Mouse (Mus musculus): ENCODE results near the gene Snx27. TPM values are rescaled to one million over a fixed set of nuclear protein-coding genes. Genes with fewer than 3 reads are reported as not detected.
A peak's percentile ranks its signal among the peaks of the same experiment; 100 is the strongest.

The Snx27 gene
- total and polyA plus RNA-seq, 3 experiments, result 36.9 to 123 (median 45.4) TPM

DNA sequence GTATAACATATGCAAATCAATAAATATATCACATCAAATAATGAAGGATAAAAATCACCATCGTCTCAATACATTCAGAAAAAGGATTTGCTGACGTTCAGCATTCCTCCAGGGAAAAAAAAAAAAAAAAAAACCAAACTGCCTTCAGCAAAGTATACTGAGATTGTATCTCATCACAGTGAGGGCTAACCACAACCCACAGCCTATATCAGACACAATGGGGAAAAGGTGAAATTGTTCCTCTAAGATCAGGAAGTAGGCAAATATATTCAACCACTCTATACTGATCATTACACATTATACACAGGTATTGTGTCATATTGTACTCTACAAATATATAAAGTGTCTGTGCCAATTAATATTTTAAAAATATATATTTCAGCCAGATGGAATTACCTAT lies 33.5 kb downstream of the Snx27 start:
- Histone ChIP-seq H3K27ac (ENCODE audit: control insufficient read depth, low read depth, low read length) (no peak overlapping the region), H3K4me3 (ENCODE audit: control insufficient read depth in 1 of 2, insufficient read depth in 1 of 2, low read depth in 2 of 2, low read length in 2 of 2) (no peak overlapping the region), H3K9me3 (replicated peaks; ENCODE audit: insufficient read depth, low read length) (no peaks in the 10 kb centered on the region), H3K27me3 (ENCODE audit: control insufficient read depth in 1 of 2, insufficient read depth in 2 of 2, low read length in 2 of 2) (no peaks in the 10 kb centered on the region), H3K79me2 (ENCODE audit: control insufficient read depth, insufficient read depth, low read length, poor library complexity) (0 out of 2 replicates have a peak, but pooled peaks cover 4% of the 10 kb centered on the region), H3K9ac (ENCODE audit: control insufficient read depth, low read depth, low read length, poor library complexity, severe bottlenecking) (no peak overlapping the region), H3K4me1 (ENCODE audit: control insufficient read depth in 1 of 2, insufficient read depth in 2 of 2, low read length in 2 of 2) (peaks cover 0 to 6% of the 10 kb centered on the region in 2 experiments; a peak in 2 of 4 replicates), H3K36me3 (ENCODE audit: control insufficient read depth in 1 of 2, insufficient read depth in 2 of 2, low read length in 2 of 2) (peaks cover 4 to 7% of the 10 kb centered on the region in 2 experiments)
- TF ChIP-seq BHLHE40 (IDR thresholded peaks at IDR 0.05; ENCODE audit: borderline replicate concordance, low read depth, low read length) (0 out of 2 replicates have a peak, but pooled peaks have one; percentile 22), RCOR1 (IDR thresholded peaks at IDR 0.05; ENCODE audit: low read depth, low read length) (peak; percentile 86), NRF1 (IDR thresholded peaks at IDR 0.05; ENCODE audit: insufficient read depth, low read depth, low read length, poor library complexity, severe bottlenecking) (no peak), ZNF384 (IDR thresholded peaks at IDR 0.05; ENCODE audit: low read depth, low read length) (peak; percentile 97), MXI1 (IDR thresholded peaks at IDR 0.05; ENCODE audit: low read depth, low read length) (peak; percentile 37; the same call in 1 of the 2 replicates), USF2 (IDR thresholded peaks at IDR 0.05; ENCODE audit: borderline replicate concordance in 1 of 2, insufficient read depth in 1 of 2, low read depth in 1 of 2, low read length in 2 of 2) (no peak), EP300 (IDR thresholded peaks at IDR 0.05; ENCODE audit: low read depth in 1 of 2, low read length in 2 of 2) (peak; percentile 55 to 75; a peak in 3 of 4 replicates), ETS1 (IDR thresholded peaks at IDR 0.05; ENCODE audit: low read depth, low read length) (peak; percentile 55; the same call in 1 of the 2 replicates), ZMIZ1 (IDR thresholded peaks at IDR 0.05; ENCODE audit: low read depth, low read length) (no peak), GATA1 (IDR thresholded peaks at IDR 0.05; ENCODE audit: low read depth, low read length) (peak; percentile 60), SIN3A (IDR thresholded peaks at IDR 0.05; ENCODE audit: low read length) (0 out of 2 replicates have a peak, but pooled peaks have one; percentile 42), ZC3H11A (IDR thresholded peaks at IDR 0.05; ENCODE audit: low read depth, low read length) (no peak), CHD1 (IDR thresholded peaks at IDR 0.05; ENCODE audit: low read depth, low read length) (no peak), TCF12 (IDR thresholded peaks at IDR 0.05; ENCODE audit: low read depth, low read length) (peak; percentile 17; the same call in 1 of the 2 replicates), ELF1 (IDR thresholded peaks at IDR 0.05; ENCODE audit: low read depth, low read length) (peak; percentile 72; the same call in 1 of the 2 replicates), UBTF (IDR thresholded peaks at IDR 0.05; ENCODE audit: borderline replicate concordance, insufficient read depth, low read depth, low read length) (no peak)
- peak; percentile 57 for DNase-seq (ENCODE audit: low read depth, low spot score)

DNA sequence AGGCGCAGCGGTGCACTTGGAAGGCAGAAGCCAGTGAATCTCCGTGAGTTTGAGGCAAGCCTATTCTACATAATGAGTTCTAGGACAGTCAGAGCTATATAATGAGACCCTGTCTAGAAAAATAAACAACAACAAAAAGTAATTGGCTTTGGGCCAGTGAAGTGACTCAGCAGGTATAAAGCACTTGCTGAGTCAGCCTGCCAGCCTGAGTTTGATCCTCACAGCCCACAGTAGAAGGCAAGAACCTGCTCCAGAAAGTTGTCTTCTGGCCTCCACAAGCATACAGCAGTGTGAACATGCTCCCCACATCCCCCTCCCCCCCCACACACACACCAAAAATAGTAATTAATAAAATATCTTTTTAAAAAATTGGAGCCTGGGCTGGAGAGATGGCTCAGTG lies 45.3 kb downstream of the Snx27 start:
- Histone ChIP-seq H3K9ac (ENCODE audit: control insufficient read depth, low read depth, low read length, poor library complexity, severe bottlenecking) (no peak overlapping the region), H3K4me3 (ENCODE audit: control insufficient read depth in 1 of 2, insufficient read depth in 1 of 2, low read depth in 2 of 2, low read length in 2 of 2) (no peak overlapping the region), H3K27me3 (ENCODE audit: control insufficient read depth in 1 of 2, insufficient read depth in 2 of 2, low read length in 2 of 2) (no peaks in the 10 kb centered on the region), H3K36me3 (ENCODE audit: control insufficient read depth in 1 of 2, insufficient read depth in 2 of 2, low read length in 2 of 2) (peaks cover 11 to 18% of the 10 kb centered on the region in 2 experiments), H3K27ac (ENCODE audit: control insufficient read depth, low read depth, low read length) (no peak overlapping the region), H3K4me1 (ENCODE audit: control insufficient read depth in 1 of 2, insufficient read depth in 2 of 2, low read length in 2 of 2) (peaks cover 0 to 3% of the 10 kb centered on the region in 2 experiments; a peak in 1 of 4 replicates), H3K79me2 (ENCODE audit: control insufficient read depth, insufficient read depth, low read length, poor library complexity) (0 out of 2 replicates have a peak, but pooled peaks cover 1% of the 10 kb centered on the region), H3K9me3 (replicated peaks; ENCODE audit: insufficient read depth, low read length) (no peaks in the 10 kb centered on the region)
- TF ChIP-seq MYC (IDR thresholded peaks at IDR 0.05; ENCODE audit: low read depth, low read length) (no peak), USF1 (IDR thresholded peaks at IDR 0.05; ENCODE audit: low read depth, low read length) (no peak), CTCF (IDR thresholded peaks at IDR 0.05 in 2 of 3, conservative IDR thresholded peaks at IDR 0.05 in 1 of 3; ENCODE audit: control insufficient read depth in 1 of 3, insufficient read depth in 1 of 3, low read depth in 2 of 3, low read length in 3 of 3, poor library complexity in 1 of 3, severe bottlenecking in 1 of 3) (no peak), CHD2 (IDR thresholded peaks at IDR 0.05; ENCODE audit: low read length) (no peak), GABPA (IDR thresholded peaks at IDR 0.05; ENCODE audit: low read depth, low read length) (peak; percentile 86), TCF12 (IDR thresholded peaks at IDR 0.05; ENCODE audit: low read depth, low read length) (no peak), MAX (IDR thresholded peaks at IDR 0.05; ENCODE audit: low read length) (no peak), ETS1 (IDR thresholded peaks at IDR 0.05; ENCODE audit: low read depth, low read length) (peak; percentile 53), ZNF384 (IDR thresholded peaks at IDR 0.05; ENCODE audit: low read depth, low read length) (0 out of 2 replicates have a peak, but pooled peaks have one; percentile 6), POLR2AphosphoS5 (IDR thresholded peaks at IDR 0.05; ENCODE audit: borderline replicate concordance, low read depth, low read length) (no peak), KAT2A (conservative IDR thresholded peaks at IDR 0.05; ENCODE audit: low read depth, low read length) (no peak), SIN3A (IDR thresholded peaks at IDR 0.05; ENCODE audit: low read length) (no peak), EP300 (IDR thresholded peaks at IDR 0.05; ENCODE audit: low read depth in 1 of 2, low read length in 2 of 2) (peak; percentile 31 to 43; a peak in 1 of 4 replicates), POLR2A (IDR thresholded peaks at IDR 0.05; ENCODE audit: control insufficient read depth in 1 of 2, insufficient read depth in 1 of 2, low read depth in 1 of 2, low read length in 2 of 2, poor library complexity in 1 of 2) (no peak), UBTF (IDR thresholded peaks at IDR 0.05; ENCODE audit: borderline replicate concordance, insufficient read depth, low read depth, low read length) (no peak), HCFC1 (IDR thresholded peaks at IDR 0.05; ENCODE audit: low read depth, low read length) (no peak), MAFK (IDR thresholded peaks at IDR 0.05; ENCODE audit: borderline replicate concordance, low read depth, low read length) (peak; percentile 88), RCOR1 (IDR thresholded peaks at IDR 0.05; ENCODE audit: low read depth, low read length) (no peak), MXI1 (IDR thresholded peaks at IDR 0.05; ENCODE audit: low read depth, low read length) (no peak)
- DNase-seq (ENCODE audit: low read depth, low spot score), result peak; percentile 83

Measured in MEL (cell line).